Mouse (Mus musculus) gastrocnemius, postnatal 10 days (tissue): ENCODE results near the gene Ranbp9. TPM values are rescaled to one million over a fixed set of nuclear protein-coding genes. Genes with fewer than 3 reads are reported as not detected.

ENCODE experiments used
- DNase-seq: peaks from one replicate; pipeline ENCODE4 v3.0.0; 2021; ENCODE audit warnings: mixed read lengths
- total RNA-seq, 2 experiments: library from RNA; stranded (reverse); gene quantifications; 2 replicates each; pipeline ENCODE4 v1.2.3; 2021

The Ranbp9 gene
- total RNA-seq, 2 experiments from 2014 or later: 38.1 to 43.4 TPM

DNA sequence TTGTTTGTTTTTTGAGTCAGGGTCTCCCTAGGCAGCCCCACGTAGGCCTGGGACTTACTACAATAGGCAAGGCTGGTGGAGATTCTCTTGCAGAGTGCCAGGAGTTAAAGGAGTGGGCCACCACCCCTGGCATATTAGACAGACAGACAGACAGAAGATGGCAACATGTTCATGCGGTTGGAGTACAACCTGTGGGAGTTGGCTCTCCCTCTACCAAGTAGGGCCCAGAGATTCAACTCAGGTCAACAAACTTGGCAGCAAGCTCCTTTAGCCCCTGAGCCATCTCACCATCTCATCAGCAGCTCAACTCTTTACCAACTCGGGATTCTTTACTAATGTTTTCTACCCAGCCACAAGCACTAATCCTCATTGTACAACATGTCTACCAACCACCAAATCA lies 30.4 kb downstream of the Ranbp9 start:
- no peak for DNase-seq

GRCm38 (mm10) chr13:43447721-43448120 lies 33.4 kb downstream of the Ranbp9 start:
- no peak for DNase-seq

DNA sequence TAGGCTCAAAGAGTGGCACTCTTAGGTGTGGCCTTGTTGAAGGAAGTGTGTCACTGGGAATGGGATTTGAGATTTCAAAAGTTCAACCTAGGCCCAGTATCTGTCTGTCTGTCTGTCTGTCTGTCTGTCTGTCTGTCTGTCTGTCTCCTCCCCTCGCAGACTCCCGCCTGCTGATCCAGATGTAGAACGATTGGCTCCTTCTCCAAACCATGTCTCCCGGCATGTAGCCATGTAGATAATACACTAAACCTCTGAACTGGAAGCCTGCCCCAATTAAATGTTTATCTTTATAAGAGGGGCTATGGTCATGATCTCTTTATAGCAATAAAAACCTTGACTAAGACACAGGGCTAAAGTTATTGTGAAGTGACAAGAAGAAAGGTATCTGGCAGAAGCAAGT lies 35.3 kb downstream of the Ranbp9 start:
- no peak for DNase-seq

GRCm38 (mm10) chr13:43444717-43445116 lies 36.4 kb downstream of the Ranbp9 start:
- no peak for DNase-seq

DNA sequence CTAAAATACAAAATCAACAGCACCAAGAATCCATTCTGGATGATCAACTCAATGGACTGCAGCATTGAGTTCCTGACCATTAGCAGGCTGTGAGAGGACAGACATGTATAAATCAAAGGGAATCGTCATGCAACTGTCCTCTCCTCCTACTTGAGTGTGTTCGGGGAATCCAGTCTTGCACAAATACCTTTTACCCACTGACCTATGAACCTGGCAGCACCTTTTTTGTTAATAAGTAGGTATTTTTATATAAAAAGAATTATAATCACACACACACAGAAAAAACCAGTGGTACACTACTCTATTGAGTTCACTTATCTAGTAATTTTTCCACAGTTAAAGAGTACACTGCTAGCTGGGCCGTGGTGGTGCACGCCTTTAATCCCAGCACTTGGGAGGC lies 37.4 kb downstream of the Ranbp9 start:
- no peak for DNase-seq

GRCm38 (mm10) chr13:43442551-43442950 lies 38.5 kb downstream of the Ranbp9 start:
- DNase-seq: no peak

DNA sequence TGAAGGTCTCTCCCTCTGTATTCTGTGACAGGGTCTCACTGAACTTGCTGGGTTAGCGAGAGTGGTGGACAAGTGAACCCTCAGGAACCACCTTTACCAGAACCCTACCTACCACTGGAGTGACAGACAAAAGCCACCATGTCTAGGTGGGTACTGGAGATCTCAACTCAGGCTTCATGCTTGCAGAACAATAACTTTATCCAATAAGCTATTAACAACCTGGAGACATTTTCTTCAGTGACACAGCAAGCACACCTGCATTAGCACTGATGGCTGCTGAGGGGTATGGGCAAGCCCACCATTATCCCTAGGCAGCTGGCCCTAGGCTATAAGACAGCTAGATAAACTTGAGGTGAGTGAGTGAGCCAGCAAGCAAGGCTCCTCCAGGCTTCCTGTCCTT lies 40.7 kb downstream of the Ranbp9 start:
- DNase-seq: no peak

DNA sequence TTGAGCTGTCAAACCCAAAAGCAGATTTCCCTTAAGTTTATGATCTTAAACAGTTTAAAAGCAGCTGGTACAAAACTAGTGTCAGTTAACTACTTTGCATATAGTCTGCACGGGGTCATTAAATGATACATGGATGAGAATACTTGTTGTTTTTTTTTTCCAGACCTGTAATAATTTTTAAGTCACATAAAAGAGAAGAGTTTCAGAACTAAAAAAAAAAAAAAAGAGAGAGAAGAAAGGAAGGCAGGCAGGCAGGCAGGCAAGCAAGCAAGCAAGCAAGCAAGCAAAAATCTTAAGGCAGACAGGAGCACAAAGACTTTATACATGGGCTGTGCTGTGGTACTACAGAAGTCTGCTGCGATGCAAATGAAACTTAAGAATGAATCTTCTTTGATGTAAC lies 47.7 kb downstream of the Ranbp9 start:
- DNase-seq: no peak

GRCm38 (mm10) chr13:43428436-43428835 lies 52.6 kb downstream of the Ranbp9 start:
- DNase-seq: no peak

DNA sequence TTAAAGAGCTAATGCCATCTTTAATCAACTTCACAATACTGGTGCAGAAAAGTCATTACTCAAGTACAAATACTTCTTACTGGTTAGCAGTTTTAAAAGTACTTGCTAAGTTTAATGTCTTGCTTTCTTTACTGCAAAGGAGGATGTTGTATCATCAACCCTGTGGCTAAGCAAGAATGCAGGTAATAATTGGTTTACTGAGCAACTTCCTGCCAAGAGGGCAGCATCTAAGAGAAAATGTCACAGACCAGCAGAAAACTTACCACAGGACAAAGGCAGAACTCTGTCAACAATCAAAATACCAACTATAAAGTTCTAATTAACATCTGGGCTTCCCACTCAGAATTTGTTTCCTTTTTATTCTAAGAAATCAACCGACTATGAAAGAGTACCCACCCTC lies 65.8 kb downstream of the Ranbp9 start:
- DNase-seq: no peak

DNA sequence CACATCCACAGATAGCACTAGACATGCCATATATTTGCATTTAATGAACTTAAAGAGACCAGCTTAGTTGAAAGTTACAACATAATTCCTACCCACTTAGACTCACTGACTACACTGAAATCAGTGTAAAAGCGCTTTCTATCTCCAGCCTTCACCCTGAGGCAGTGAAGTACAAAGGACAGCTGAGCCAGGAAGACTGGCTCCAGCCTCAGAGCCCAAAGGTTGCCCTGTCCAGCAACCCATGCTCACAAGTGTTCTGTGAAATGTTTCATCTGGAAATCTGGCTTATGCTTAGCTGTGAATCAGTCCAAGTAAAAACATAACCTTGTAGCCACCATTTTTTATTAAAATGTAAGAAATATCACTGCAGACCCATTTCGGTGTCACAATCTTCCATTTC lies 67.5 kb downstream of the Ranbp9 start:
- no peak for DNase-seq

GRCm38 (mm10) chr13:43412311-43412710 lies 68.8 kb downstream of the Ranbp9 start:
- DNase-seq: no peak

- DNase-seq: no peak
Measured at GRCm38 (mm10) chr13:43399576-43399975, 81.5 kb downstream of the Ranbp9 start.

- DNase-seq: peak; percentile 99
Measured at GRCm38 (mm10) chr13:43398297-43399080, 82.6 kb downstream of the Ranbp9 start, which contains the start of gene Nol7. Nol7 (plus strand) TSS chr13:43398390.

- no peak for DNase-seq
Measured at GRCm38 (mm10) chr13:43397700-43398296, 83.3 kb downstream of the Ranbp9 start.

- no peak for DNase-seq
Measured at GRCm38 (mm10) chr13:43385321-43385720, 95.8 kb downstream of the Ranbp9 start.

DNA sequence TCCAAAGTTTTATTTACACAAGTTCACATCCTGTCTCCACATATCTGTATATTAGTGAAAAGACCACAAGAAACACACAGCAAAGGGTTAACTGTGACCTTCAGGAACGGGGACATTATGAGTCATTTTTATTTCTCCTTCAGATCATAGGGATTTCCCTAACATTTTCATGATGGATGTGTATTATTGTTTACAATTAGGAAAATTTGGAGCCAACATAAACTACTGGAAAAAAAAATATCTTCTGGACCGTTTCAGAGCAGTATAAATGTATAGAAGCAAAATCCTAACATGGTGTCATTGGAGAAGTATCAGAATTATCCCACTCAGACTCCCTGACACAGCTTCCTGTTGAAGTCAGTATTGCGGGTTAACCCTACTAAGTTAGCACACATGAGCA lies 101.1 kb downstream of the Ranbp9 start:
- DNase-seq: no peak

GRCm38 (mm10) chr13:43374918-43375432 lies 106.1 kb downstream of the Ranbp9 start:
- no peak for DNase-seq

GRCm38 (mm10) chr13:43374205-43374604 lies 106.9 kb downstream of the Ranbp9 start:
- DNase-seq: no peak

DNA sequence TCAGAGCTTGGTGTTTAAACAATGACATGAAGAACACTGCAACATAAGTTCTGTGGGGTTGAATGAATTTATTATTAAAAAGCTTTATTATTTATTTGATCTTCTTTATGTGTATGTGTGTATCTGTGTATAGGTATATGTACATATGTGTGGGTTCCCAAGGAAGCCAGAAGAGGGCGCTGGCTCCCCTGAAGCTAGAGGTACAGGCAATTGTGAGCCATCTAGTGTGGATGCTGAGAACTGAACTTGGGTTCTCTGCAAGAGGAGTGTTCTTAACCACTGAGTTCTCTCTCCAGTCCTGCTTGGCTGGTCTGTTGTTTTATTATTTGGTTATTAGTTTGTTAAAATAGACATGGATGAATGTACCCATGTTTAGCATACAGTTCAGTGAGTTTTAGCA lies 108.2 kb downstream of the Ranbp9 start:
- DNase-seq: no peak

- no peak for DNase-seq
Measured at GRCm38 (mm10) chr13:43370063-43370462, 111.0 kb downstream of the Ranbp9 start.

- DNase-seq: no peak
Measured at GRCm38 (mm10) chr13:43365825-43366184, 115.3 kb downstream of the Ranbp9 start.

DNA sequence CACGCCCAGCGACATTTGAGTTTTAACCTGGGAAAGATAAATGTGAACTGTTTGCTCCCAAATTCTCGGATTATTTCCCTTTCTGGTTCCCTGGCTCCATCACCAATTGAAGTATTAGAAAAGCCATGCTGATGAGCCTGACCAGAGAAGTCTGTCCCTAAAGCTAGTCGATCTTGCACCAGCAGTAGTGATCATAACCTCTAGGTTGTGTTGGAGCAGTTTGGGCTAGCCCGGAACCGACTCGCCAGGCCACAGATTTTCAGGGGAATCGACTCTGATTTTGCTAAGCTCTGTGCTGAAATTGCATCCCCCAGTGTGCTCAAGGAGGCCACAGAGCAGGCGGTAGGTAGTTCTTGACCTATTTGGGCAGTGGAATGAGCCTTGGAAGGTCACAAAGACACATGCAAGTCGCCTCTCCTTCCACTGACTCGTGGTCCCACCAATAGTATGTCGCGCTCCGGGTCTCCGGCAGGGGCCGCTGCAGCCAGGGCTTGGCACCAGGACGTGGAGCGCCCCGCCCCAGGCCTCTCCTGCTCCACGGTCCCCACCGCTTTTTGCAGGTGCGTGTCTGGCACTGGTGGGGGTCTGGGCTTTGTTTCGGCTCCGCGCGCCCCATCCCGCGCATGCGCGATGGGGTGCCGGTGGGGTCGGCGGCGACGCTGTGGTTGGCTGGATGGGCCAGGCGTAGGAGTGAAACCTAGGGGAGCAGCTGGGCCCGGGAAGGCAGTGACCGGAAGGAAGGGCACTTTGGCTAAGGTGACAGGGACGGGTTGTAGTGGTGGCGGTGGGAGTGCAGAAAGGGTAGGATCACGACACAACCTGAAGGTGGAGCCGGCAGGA lies 115.9 kb downstream of the Ranbp9 start, which contains the start of gene Sirt5:
Sirt5 (plus strand) TSS at position 512 of the 840 bp plus-strand sequence.
- peak; percentile 89 for DNase-seq
